Mouse (Mus musculus) neural tube, embryonic 11.5 days (tissue): Measurements from ENCODE around the gene Egflam. TPM values are rescaled to one million over a fixed set of nuclear protein-coding genes. Genes with fewer than 3 reads are reported as not detected.

Experiments
- ATAC-seq: fragments of 200-750 bp; cut with Nextera tagmentation; 2 replicates; pipeline ENCODE4 v1.8.0; 2017; ENCODE audit warnings: moderate number of reproducible peaks, mild to moderate bottlenecking, moderate TSS enrichment, moderate library complexity; ENCODE audit not compliant: insufficient read depth, low FRiP score, low TSS enrichment
- DNase-seq: peaks from one replicate; pipeline ENCODE4 v3.0.0-alpha.2; 2015; ENCODE audit warnings: low spot score
- H3K27ac ChIP-seq: fragments of 300-500 bp; sonication (generic); 2 replicates; pipeline ENCODE4 v1.5.1; 2014; ENCODE audit warnings: low read depth, mild to moderate bottlenecking, low read length
- H3K27me3 ChIP-seq: fragments of 300-500 bp; sonication (generic); 2 replicates; pipeline ENCODE4 v1.6.1; 2014; ENCODE audit warnings: mild to moderate bottlenecking, low read length, mixed read lengths; ENCODE audit not compliant: control insufficient read depth, insufficient read depth
- H3K36me3 ChIP-seq: fragments of 300-500 bp; sonication (generic); 2 replicates; pipeline ENCODE4 v1.6.1; 2014; ENCODE audit warnings: mild to moderate bottlenecking, low read length, moderate library complexity, mixed read lengths; ENCODE audit not compliant: control insufficient read depth, insufficient read depth
- H3K4me1 ChIP-seq: fragments of 300-500 bp; sonication (generic); 2 replicates; pipeline ENCODE4 v1.6.1; 2014; ENCODE audit warnings: low read length, mixed read lengths; ENCODE audit not compliant: control insufficient read depth, insufficient read depth
- H3K4me2 ChIP-seq: fragments of 300-500 bp; sonication (generic); 2 replicates; pipeline ENCODE4 v1.6.1; 2014; ENCODE audit warnings: low read depth, mild to moderate bottlenecking, moderate library complexity
- H3K4me3 ChIP-seq: fragments of 300-500 bp; sonication (generic); 2 replicates; pipeline ENCODE4 v1.5.1; 2014; ENCODE audit warnings: low read depth, low read length
- H3K9ac ChIP-seq: fragments of 300-500 bp; sonication (generic); 2 replicates; pipeline ENCODE4 v1.6.1; 2014; ENCODE audit warnings: mild to moderate bottlenecking, low read length
- H3K9me3 ChIP-seq: fragments of 300-500 bp; sonication (generic); 2 replicates; pipeline ENCODE4 v1.6.1; 2016; ENCODE audit warnings: low read length; ENCODE audit not compliant: control insufficient read depth
- WGBS: fragments of 180-500 bp; shearing (Covaris S2); extraction: QIAGEN DNeasy Blood & Tissue Kit; methylation state at CpG from one replicate; pipeline ENCODE4 v1.1.7; 2014; 5-methylcytosine and 5-hydroxymethylcytosine counted together
- polyA plus RNA-seq: library from polyadenylated mRNA; unstranded; fragments of >200 nt; fragmentation: Nextera tagmentation; extraction: Ambion mirVana; gene quantifications from 2 replicates; pipeline ENCODE4 v1.2.1, GENCODE M21; 2014

The Egflam gene
- polyA plus RNA-seq, 1 experiment from 2014 or later, result 15.5 TPM

- H3K9ac ChIP-seq, result no peak overlapping the region
- ATAC-seq (no peak), DNase-seq (no peak)
- H3K27ac ChIP-seq, result no peak overlapping the region
- H3K27me3 ChIP-seq, result no peaks in the 10 kb centered on the region
- H3K4me2 ChIP-seq, result no peak overlapping the region
- H3K4me3 ChIP-seq, result no peak overlapping the region
- H3K9me3 ChIP-seq, result no peaks in the 10 kb centered on the region
- H3K4me1 ChIP-seq, result peaks cover 14% of the 10 kb centered on the region; the same call in 1 of the 2 replicates
- peaks cover 4% of the 10 kb centered on the region; the same call in 1 of the 2 replicates for H3K36me3 ChIP-seq
- 82% methylated on average over 4 of the region's 4 CpGs for WGBS
Observed at GRCm38 (mm10) chr15:7191074-7191473, 207.1 kb downstream of the Egflam start.

- peaks cover 6% of the 10 kb centered on the region; the same call in 1 of the 2 replicates for H3K36me3 ChIP-seq
- H3K4me2 ChIP-seq, result no peak overlapping the region
- H3K4me3 ChIP-seq, result no peak overlapping the region
- no peak for DNase-seq
- no peaks in the 10 kb centered on the region for H3K9me3 ChIP-seq
- no peak overlapping the region for H3K9ac ChIP-seq
- ATAC-seq, result no peak
- no peaks in the 10 kb centered on the region for H3K27me3 ChIP-seq
- peaks cover 14% of the 10 kb centered on the region; the same call in 1 of the 2 replicates for H3K4me1 ChIP-seq
- no peak overlapping the region for H3K27ac ChIP-seq
- WGBS, result 87% methylated on average over 22 of the region's 22 CpGs
Observed at GRCm38 (mm10) chr15:7189678-7190454, 208.3 kb downstream of the Egflam start.

- WGBS, result 92% methylated on average over 6 of the region's 6 CpGs
- H3K9me3 ChIP-seq, result no peaks in the 10 kb centered on the region
- DNase-seq, result no peak
- H3K4me3 ChIP-seq, result no peak overlapping the region
- H3K4me2 ChIP-seq, result no peak overlapping the region
- H3K36me3 ChIP-seq, result peaks cover 6% of the 10 kb centered on the region; the same call in 1 of the 2 replicates
- H3K4me1 ChIP-seq, result no peaks in the 10 kb centered on the region
- no peak overlapping the region for H3K9ac ChIP-seq
- no peak for ATAC-seq
- H3K27me3 ChIP-seq, result no peaks in the 10 kb centered on the region
- no peak overlapping the region for H3K27ac ChIP-seq
Observed at GRCm38 (mm10) chr15:7187682-7188081, 210.5 kb downstream of the Egflam start.

- no peaks in the 10 kb centered on the region for H3K9me3 ChIP-seq
- ATAC-seq (no peak), DNase-seq (no peak)
- H3K4me2 ChIP-seq, result no peak overlapping the region
- H3K27me3 ChIP-seq, result no peaks in the 10 kb centered on the region
- no peak overlapping the region for H3K4me3 ChIP-seq
- H3K4me1 ChIP-seq, result no peaks in the 10 kb centered on the region
- no peak overlapping the region for H3K27ac ChIP-seq
- H3K9ac ChIP-seq, result no peak overlapping the region
- H3K36me3 ChIP-seq, result 0 out of 2 replicates have a peak, but pooled peaks cover 4% of the 10 kb centered on the region
- 54% methylated on average over 6 of the region's 6 CpGs for WGBS
Observed at GRCm38 (mm10) chr15:7180576-7180975, 217.6 kb downstream of the Egflam start.

- Histone ChIP-seq H3K9ac (no peak overlapping the region), H3K36me3 (no peaks in the 10 kb centered on the region), H3K9me3 (no peaks in the 10 kb centered on the region), H3K27me3 (no peaks in the 10 kb centered on the region), H3K4me3 (no peak overlapping the region), H3K27ac (no peak overlapping the region), H3K4me2 (no peak overlapping the region), H3K4me1 (no peaks in the 10 kb centered on the region)
- ATAC-seq (no peak), DNase-seq (no peak)
- 85% methylated on average over 8 of the region's 8 CpGs for WGBS
Observed at GRCm38 (mm10) chr15:7173776-7174175, 224.4 kb downstream of the Egflam start.

- H3K4me3 ChIP-seq, result no peak overlapping the region
- no peak overlapping the region for H3K4me2 ChIP-seq
- no peaks in the 10 kb centered on the region for H3K36me3 ChIP-seq
- H3K9ac ChIP-seq, result no peak overlapping the region
- no peaks in the 10 kb centered on the region for H3K4me1 ChIP-seq
- no peaks in the 10 kb centered on the region for H3K27me3 ChIP-seq
- 83% methylated on average over 7 of the region's 7 CpGs for WGBS
- no peak overlapping the region for H3K27ac ChIP-seq
- no peaks in the 10 kb centered on the region for H3K9me3 ChIP-seq
- no peak for ATAC-seq
- no peak for DNase-seq
Observed at GRCm38 (mm10) chr15:7173346-7173745, 224.8 kb downstream of the Egflam start.

- Histone ChIP-seq H3K4me3 (no peak overlapping the region), H3K36me3 (no peaks in the 10 kb centered on the region), H3K27me3 (no peaks in the 10 kb centered on the region), H3K9ac (no peak overlapping the region), H3K4me1 (no peaks in the 10 kb centered on the region), H3K9me3 (no peaks in the 10 kb centered on the region), H3K4me2 (no peak overlapping the region), H3K27ac (no peak overlapping the region)
- 78% methylated on average over 2 of the region's 2 CpGs for WGBS
- ATAC-seq, result no peak
- DNase-seq, result no peak
Observed at GRCm38 (mm10) chr15:7172875-7173274, 225.3 kb downstream of the Egflam start.

- Histone ChIP-seq H3K27me3 (no peaks in the 10 kb centered on the region), H3K9me3 (no peaks in the 10 kb centered on the region), H3K27ac (no peak overlapping the region), H3K36me3 (peaks cover 2% of the 10 kb centered on the region; the same call in 1 of the 2 replicates), H3K4me1 (no peaks in the 10 kb centered on the region), H3K4me3 (no peak overlapping the region), H3K4me2 (no peak overlapping the region), H3K9ac (no peak overlapping the region)
- DNase-seq (no peak), ATAC-seq (no peak)
- 51% methylated on average over 11 of the region's 11 CpGs for WGBS
Observed at GRCm38 (mm10) chr15:7167906-7168532, 230.2 kb downstream of the Egflam start.
